Mouse (Mus musculus): ENCODE results near the gene Btrc. TPM values are rescaled to one million over a fixed set of nuclear protein-coding genes. Genes with fewer than 3 reads are reported as not detected.

Gene Btrc
- total and polyA plus RNA-seq, 3 experiments: 10.4 to 20.4 (median 19.6) TPM

DNA sequence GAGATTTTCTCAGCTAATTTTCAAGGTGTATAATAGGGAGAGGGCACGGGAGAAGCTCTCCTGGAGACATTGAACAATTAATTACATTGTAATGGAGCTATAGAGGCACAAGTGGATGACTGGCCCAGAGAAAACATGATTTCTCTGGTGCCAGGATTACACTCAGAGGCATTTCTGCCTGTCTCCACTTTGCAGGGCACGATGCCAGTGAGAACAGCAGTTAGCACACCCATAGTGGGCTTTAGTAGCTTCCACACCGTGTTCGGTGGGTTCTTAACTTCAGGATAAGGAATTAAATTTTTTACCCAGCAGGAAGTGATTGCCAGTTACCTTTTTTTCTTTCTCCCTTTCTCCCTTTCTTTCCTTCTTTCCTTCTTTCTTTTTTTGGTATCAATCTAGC, 147.9 kb downstream of the Btrc start:
- 79% methylated on average over 4 of the region's 4 CpGs for WGBS
- Histone ChIP-seq H3K79me2 (replicated peaks; ENCODE audit: control insufficient read depth, insufficient read depth, low read length) (no peaks in the 10 kb centered on the region), H3K4me1 (ENCODE audit: control insufficient read depth, insufficient read depth, low read length) (peaks cover 3% of the 10 kb centered on the region), H3K9ac (ENCODE audit: low read depth, low read length) (no peak overlapping the region), H3K27ac (no peak overlapping the region), H3K27me3 (ENCODE audit: control insufficient read depth, insufficient read depth, low read length) (no peaks in the 10 kb centered on the region), H3K4me3 (no peak overlapping the region), H3K36me3 (ENCODE audit: control insufficient read depth, insufficient read depth, low read length) (no peaks in the 10 kb centered on the region)
- intact Hi-C loops (cut with DNase I): no loop called here
- TF ChIP-seq POLR2A (IDR thresholded peaks at IDR 0.05; ENCODE audit: insufficient read depth, low read depth, low read length): no peak
- TF ChIP-seq CTCF (IDR thresholded peaks at IDR 0.05): no peak
- TF ChIP-seq EP300 (IDR thresholded peaks at IDR 0.05; ENCODE audit: insufficient read depth, low read depth, low read length): no peak
- no peak for DNase-seq

DNA sequence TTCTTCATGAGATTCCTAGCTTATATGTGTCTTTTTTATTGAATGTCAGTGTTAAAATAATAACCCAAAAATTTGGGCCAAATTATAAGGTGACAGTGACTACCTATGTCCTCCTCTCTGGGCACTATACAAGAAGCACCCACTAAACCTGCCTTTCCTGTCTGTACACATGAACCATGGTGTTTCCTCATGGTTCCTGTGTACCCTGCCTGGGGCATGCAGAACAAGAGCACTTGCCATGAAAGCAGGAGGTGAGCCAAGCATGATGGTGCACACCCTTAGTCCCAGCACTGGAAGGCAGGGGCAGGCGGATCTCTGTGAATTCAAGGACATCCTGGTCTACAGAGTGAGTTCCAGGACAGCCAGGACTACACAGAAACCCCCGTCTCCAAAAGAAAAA, 151.8 kb downstream of the Btrc start:
- H3K9ac ChIP-seq (ENCODE audit: low read depth, low read length): no peak overlapping the region
- intact Hi-C loops (cut with DNase I): no loop called here
- H3K27me3 ChIP-seq (ENCODE audit: control insufficient read depth, insufficient read depth, low read length): no peaks in the 10 kb centered on the region
- H3K4me3 ChIP-seq: no peak overlapping the region
- no peaks in the 10 kb centered on the region for H3K4me1 ChIP-seq (ENCODE audit: control insufficient read depth, insufficient read depth, low read length)
- H3K36me3 ChIP-seq (ENCODE audit: control insufficient read depth, insufficient read depth, low read length): no peaks in the 10 kb centered on the region
- no peaks in the 10 kb centered on the region for H3K79me2 ChIP-seq (replicated peaks; ENCODE audit: control insufficient read depth, insufficient read depth, low read length)
- WGBS: 92% methylated on average over 2 of the region's 2 CpGs
- H3K27ac ChIP-seq: no peak overlapping the region
- no peak for DNase-seq
- TF ChIP-seq CTCF (IDR thresholded peaks at IDR 0.05) (no peak), EP300 (IDR thresholded peaks at IDR 0.05; ENCODE audit: insufficient read depth, low read depth, low read length) (no peak), POLR2A (IDR thresholded peaks at IDR 0.05; ENCODE audit: insufficient read depth, low read depth, low read length) (no peak)

DNA sequence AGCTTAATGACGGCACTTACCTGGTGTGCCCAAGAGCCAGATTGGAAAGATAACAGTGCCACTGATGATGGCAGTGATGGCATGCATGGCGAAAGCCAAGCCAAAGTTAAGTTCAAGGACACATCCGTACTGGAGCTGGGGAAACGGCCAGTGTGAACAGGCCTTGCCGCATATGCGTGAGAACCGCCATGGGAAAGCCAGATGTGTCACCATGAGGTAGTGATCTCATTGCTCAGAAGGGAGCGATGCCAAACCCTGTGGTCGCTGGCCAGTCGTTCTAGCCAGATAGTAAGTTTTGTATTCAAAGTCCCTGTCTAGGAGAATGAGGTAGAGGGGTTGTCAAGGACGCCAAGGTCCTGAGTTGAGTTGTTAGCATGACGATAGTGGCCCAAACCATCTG, 152.7 kb downstream of the Btrc start:
- no peak for TF ChIP-seq EP300 (IDR thresholded peaks at IDR 0.05; ENCODE audit: insufficient read depth, low read depth, low read length)
- no peak for TF ChIP-seq CTCF (IDR thresholded peaks at IDR 0.05)
- TF ChIP-seq POLR2A (IDR thresholded peaks at IDR 0.05; ENCODE audit: insufficient read depth, low read depth, low read length): no peak
- no peak for DNase-seq
- intact Hi-C loops (cut with DNase I): no loop called here
- Histone ChIP-seq H3K36me3 (ENCODE audit: control insufficient read depth, insufficient read depth, low read length) (no peaks in the 10 kb centered on the region), H3K27ac (no peak overlapping the region), H3K9ac (ENCODE audit: low read depth, low read length) (no peak overlapping the region), H3K27me3 (ENCODE audit: control insufficient read depth, insufficient read depth, low read length) (no peaks in the 10 kb centered on the region), H3K79me2 (replicated peaks; ENCODE audit: control insufficient read depth, insufficient read depth, low read length) (no peaks in the 10 kb centered on the region), H3K4me1 (ENCODE audit: control insufficient read depth, insufficient read depth, low read length) (no peaks in the 10 kb centered on the region), H3K4me3 (no peak overlapping the region)
- WGBS: 89% methylated on average over 12 of the region's 12 CpGs

DNA sequence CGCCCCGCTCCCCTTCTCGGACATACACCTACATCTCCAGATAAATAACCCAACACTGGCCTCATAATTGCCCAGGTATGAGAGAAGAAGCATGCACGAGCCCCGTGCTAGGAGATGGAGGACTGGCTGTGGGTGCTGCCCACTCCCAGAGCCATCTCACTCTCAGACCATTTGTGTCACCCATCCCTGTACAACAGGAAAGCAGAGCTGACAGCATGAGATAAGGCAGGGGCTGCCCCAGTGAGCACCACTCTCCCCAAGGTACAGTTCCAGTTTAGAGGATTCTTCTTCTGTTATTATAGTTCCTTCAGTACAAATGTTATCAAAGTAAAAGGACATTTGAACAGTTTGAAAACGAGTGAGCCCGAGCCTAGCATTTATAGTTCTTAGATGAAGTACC, 163.8 kb downstream of the Btrc start:
- 67% methylated on average over 7 of the region's 7 CpGs for WGBS
- no peak for TF ChIP-seq POLR2A (IDR thresholded peaks at IDR 0.05; ENCODE audit: insufficient read depth, low read depth, low read length)
- TF ChIP-seq EP300 (IDR thresholded peaks at IDR 0.05; ENCODE audit: insufficient read depth, low read depth, low read length): no peak
- no peak for TF ChIP-seq CTCF (IDR thresholded peaks at IDR 0.05)
- intact Hi-C loops (cut with DNase I): no loop called here
- peaks cover 2% of the 10 kb centered on the region; the same call in 1 of the 2 replicates for H3K4me1 ChIP-seq (ENCODE audit: control insufficient read depth, insufficient read depth, low read length)
- H3K27ac ChIP-seq: no peak overlapping the region
- H3K79me2 ChIP-seq (replicated peaks; ENCODE audit: control insufficient read depth, insufficient read depth, low read length): no peaks in the 10 kb centered on the region
- no peak overlapping the region for H3K4me3 ChIP-seq
- no peak overlapping the region for H3K9ac ChIP-seq (ENCODE audit: low read depth, low read length)
- H3K36me3 ChIP-seq (ENCODE audit: control insufficient read depth, insufficient read depth, low read length): no peaks in the 10 kb centered on the region
- H3K27me3 ChIP-seq (ENCODE audit: control insufficient read depth, insufficient read depth, low read length): no peaks in the 10 kb centered on the region
- DNase-seq: no peak

DNA sequence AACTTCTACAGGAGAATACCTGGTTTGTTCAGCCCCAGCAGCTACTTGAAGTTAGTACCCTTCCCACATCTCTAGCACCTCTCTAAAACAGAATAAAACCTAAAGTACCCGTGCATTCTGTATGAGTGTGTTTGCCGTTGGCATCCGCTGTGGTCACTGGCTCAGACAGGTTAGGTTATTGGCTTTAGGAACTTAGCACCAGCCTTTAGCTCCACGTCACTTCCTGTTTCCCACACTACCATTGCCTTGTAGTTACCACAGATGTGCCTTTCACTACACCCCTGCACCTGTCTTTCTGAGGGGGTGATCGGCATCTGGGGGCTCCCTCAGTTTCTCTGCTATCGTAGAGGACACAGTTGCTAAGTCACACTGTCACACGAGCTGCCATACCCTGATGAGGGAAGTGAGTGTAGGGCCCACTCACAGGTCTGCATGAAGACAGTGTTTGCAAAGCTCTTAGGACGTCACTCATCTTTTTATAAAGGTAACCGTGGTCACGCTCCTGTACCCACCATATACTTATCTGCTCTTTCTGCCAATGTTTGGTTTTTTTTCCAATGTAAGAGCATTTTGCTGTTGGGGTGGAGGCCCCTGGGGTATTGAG, 164.5 kb downstream of the Btrc start:
- H3K79me2 ChIP-seq (replicated peaks; ENCODE audit: control insufficient read depth, insufficient read depth, low read length): no peaks in the 10 kb centered on the region
- H3K27me3 ChIP-seq (ENCODE audit: control insufficient read depth, insufficient read depth, low read length): no peaks in the 10 kb centered on the region
- no peak overlapping the region for H3K27ac ChIP-seq
- H3K36me3 ChIP-seq (ENCODE audit: control insufficient read depth, insufficient read depth, low read length): no peaks in the 10 kb centered on the region
- peaks cover 2% of the 10 kb centered on the region; the same call in 1 of the 2 replicates for H3K4me1 ChIP-seq (ENCODE audit: control insufficient read depth, insufficient read depth, low read length)
- no peak overlapping the region for H3K9ac ChIP-seq (ENCODE audit: low read depth, low read length)
- no peak for TF ChIP-seq EP300 (IDR thresholded peaks at IDR 0.05; ENCODE audit: insufficient read depth, low read depth, low read length)
- no peak for TF ChIP-seq CTCF (IDR thresholded peaks at IDR 0.05)
- TF ChIP-seq POLR2A (IDR thresholded peaks at IDR 0.05; ENCODE audit: insufficient read depth, low read depth, low read length): no peak
- no peak overlapping the region for H3K4me3 ChIP-seq
- WGBS: 88% methylated on average over 10 of the region's 10 CpGs
- intact Hi-C loops (cut with DNase I): no loop called here
- no peak for DNase-seq

DNA sequence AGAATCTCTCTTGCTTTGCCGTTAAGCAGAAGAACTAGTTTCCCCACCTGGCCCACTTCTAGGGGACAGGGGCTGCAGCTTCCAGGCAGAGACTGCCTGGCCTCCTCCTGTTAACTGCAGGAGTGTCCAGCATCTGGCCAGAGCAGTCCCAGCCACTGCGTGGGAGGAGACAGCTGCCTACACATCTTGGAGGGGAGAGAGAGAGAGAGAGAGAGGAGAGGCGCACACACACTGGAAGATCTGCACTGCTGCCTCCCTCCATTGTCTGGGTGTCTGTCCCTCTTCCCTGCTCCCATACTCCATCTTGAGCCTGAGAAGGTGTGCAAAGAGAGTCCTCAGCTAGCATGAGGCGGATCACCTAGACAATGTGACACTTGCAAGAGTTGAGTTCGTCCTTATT, 165.8 kb downstream of the Btrc start:
- Histone ChIP-seq H3K27ac (no peak overlapping the region), H3K27me3 (ENCODE audit: control insufficient read depth, insufficient read depth, low read length) (no peaks in the 10 kb centered on the region), H3K79me2 (replicated peaks; ENCODE audit: control insufficient read depth, insufficient read depth, low read length) (no peaks in the 10 kb centered on the region), H3K9ac (ENCODE audit: low read depth, low read length) (no peak overlapping the region), H3K4me1 (ENCODE audit: control insufficient read depth, insufficient read depth, low read length) (peaks cover 2% of the 10 kb centered on the region; the same call in 1 of the 2 replicates), H3K36me3 (ENCODE audit: control insufficient read depth, insufficient read depth, low read length) (no peaks in the 10 kb centered on the region), H3K4me3 (no peak overlapping the region)
- intact Hi-C loops (cut with DNase I): no loop called here
- 75% methylated on average over 5 of the region's 5 CpGs for WGBS
- no peak for DNase-seq
- TF ChIP-seq CTCF (IDR thresholded peaks at IDR 0.05): no peak
- no peak for TF ChIP-seq POLR2A (IDR thresholded peaks at IDR 0.05; ENCODE audit: insufficient read depth, low read depth, low read length)

All from heart, adult 2 months (tissue).